Mouse (Mus musculus): ENCODE data around the gene Gm4778. TPM values are rescaled to one million over a fixed set of nuclear protein-coding genes. Genes with fewer than 3 reads are reported as not detected.
A peak's percentile ranks its signal among the peaks of the same experiment; 100 is the strongest.
"Not testable (repeated sequence)": the region's sequence is repeated elsewhere in the genome, so short reads cannot be mapped to it uniquely, and the experiment has no call there.

Gm4778 gene
- polyA plus RNA-seq (2011; ENCODE audit: insufficient read depth, insufficient read length, low replicate concordance, missing spikeins), result not detected in 2 replicates

DNA sequence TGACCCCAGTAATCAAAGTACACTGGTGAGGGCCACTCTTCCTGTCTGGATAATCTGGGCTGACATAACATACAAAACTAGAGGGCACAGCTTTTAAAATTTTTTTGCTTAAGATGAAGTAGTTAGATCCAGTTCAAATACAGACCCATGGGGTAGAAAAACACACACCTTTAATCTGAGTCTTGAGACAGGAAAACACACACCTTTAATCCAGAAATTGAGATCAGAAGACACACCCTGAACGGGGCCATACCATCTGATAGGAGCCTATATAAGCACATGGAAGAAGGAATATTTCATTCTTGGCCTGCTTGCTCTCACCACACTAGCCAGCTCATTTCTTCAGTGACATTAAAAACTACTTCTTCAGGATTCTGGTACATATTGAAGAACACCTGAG, at the start of gene Gm4778:
Gene Gm4778 (plus strand): TSS at position 301 of the 400 bp plus-strand sequence.
- H3K27ac ChIP-seq (ENCODE audit: control insufficient read depth, insufficient read depth, low read depth, low read length, poor library complexity); H3K4me1 ChIP-seq (ENCODE audit: control insufficient read depth, insufficient read depth, low read length); H3K4me3 ChIP-seq (replicated peaks; ENCODE audit: control insufficient read depth, low read depth, low read length): not testable (repeated sequence)
- 63% methylated on average over 1 of the region's 1 CpGs for WGBS

DNA sequence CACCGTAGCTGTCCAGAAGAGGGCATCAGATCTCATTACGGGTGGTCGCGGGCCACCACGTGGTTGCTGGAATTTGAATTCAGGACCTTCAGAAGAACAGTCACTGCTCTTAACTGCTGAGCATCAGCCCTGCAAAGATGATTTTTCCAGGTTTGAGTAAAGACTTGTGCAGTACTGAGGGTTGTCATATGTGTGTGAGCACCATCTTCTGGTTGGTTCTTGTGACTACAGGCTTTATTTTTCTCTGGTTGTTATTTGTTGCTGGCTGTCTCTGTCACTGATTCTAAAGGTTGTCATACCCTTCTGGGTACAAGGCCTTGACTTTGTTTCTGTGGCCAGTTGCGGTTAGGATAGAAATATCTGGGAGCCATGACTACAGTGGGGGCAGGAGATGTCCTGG, 3.2 kb upstream of the Gm4778 start:
- no peaks in the 10 kb centered on the region for H3K4me1 ChIP-seq (ENCODE audit: control insufficient read depth, insufficient read depth, low read length)
- TF ChIP-seq POLR2A (IDR thresholded peaks at IDR 0.05; ENCODE audit: borderline replicate concordance, control insufficient read depth, low read depth, low read length), result no peak
- no peak for TF ChIP-seq CTCF (IDR thresholded peaks at IDR 0.05; ENCODE audit: control insufficient read depth, insufficient read depth, low read length)
- WGBS, result 53% methylated on average over 6 of the region's 6 CpGs
- no peak overlapping the region for H3K4me3 ChIP-seq (replicated peaks; ENCODE audit: control insufficient read depth, low read depth, low read length)
- no peak overlapping the region for H3K27ac ChIP-seq (ENCODE audit: control insufficient read depth, insufficient read depth, low read depth, low read length, poor library complexity)

DNA sequence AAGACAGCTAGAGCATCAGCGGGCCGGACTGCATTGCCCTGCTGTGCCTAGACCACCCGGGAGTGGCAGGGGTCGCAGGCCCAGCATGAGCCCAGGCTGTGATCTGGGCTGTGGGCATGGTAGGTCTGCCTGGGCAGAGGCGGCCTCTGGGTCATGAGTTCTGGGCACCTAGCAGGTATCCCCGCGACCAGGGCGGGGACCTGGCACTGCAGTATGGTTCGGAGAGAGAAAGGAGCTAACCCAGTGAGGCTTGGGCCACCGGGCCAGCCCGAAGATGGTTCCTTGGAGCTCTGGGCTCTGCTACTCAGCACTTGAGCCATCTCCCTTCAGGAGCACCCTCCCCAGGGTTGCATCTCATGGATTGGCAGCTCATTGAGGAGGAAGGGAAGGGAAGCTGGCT, 12.2 kb downstream of the Gm4778 start:
- Histone ChIP-seq H3K4me3 (replicated peaks; ENCODE audit: control insufficient read depth, low read depth, low read length) (no peak overlapping the region), H3K4me1 (ENCODE audit: control insufficient read depth, insufficient read depth, low read length) (no peaks in the 10 kb centered on the region), H3K27ac (ENCODE audit: control insufficient read depth, insufficient read depth, low read depth, low read length, poor library complexity) (no peak overlapping the region)
- 90% methylated on average over 11 of the region's 11 CpGs for WGBS
- TF ChIP-seq POLR2A (IDR thresholded peaks at IDR 0.05; ENCODE audit: borderline replicate concordance, control insufficient read depth, low read depth, low read length) (no peak), CTCF (IDR thresholded peaks at IDR 0.05; ENCODE audit: control insufficient read depth, insufficient read depth, low read length) (no peak)

DNA sequence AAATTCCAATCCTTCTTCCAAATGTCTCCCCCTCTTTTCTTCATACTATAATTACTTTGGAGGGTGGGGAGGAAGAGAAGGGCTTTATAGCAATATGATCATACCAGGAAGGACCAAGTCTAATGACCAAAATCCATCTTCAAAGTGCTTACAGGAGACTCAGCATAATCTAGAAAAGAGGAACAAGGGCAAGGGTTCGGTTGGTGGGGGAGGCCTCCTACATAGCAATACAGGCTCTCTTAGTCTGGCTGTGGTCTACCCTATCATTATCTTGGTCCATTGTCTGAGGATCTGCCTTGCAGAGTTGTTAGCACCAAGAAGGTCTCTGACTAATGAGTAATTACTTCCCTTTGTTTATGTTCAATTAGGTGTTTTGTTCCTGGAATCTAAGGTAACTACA, 41.6 kb downstream of the Gm4778 start:
- 26% methylated on average over 1 of the region's 1 CpGs for WGBS
- Histone ChIP-seq H3K4me3 (replicated peaks; ENCODE audit: control insufficient read depth, low read depth, low read length) (no peak overlapping the region), H3K4me1 (ENCODE audit: control insufficient read depth, insufficient read depth, low read length) (no peaks in the 10 kb centered on the region), H3K27ac (ENCODE audit: control insufficient read depth, insufficient read depth, low read depth, low read length, poor library complexity) (no peak overlapping the region)
- TF ChIP-seq CTCF (IDR thresholded peaks at IDR 0.05; ENCODE audit: control insufficient read depth, insufficient read depth, low read length), result no peak
- TF ChIP-seq POLR2A (IDR thresholded peaks at IDR 0.05; ENCODE audit: borderline replicate concordance, control insufficient read depth, low read depth, low read length), result no peak

DNA sequence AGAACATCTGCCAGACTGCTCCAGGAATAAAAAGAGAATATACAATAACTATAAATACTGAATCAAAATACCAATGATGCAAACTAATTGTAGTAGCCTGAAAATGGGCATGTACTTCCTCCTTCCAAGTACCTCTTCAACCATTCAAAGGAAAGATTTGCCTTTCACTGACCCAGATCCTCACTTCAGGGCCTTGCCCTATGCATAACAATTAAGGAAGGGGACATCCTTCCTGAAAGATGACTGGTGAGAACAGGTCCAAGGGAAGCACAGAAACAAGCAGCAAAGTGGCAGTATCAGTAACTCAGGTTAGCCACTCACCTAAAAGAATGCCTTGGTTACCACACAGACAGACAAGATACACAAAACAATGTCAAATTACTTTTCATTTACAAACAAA, 43.1 kb downstream of the Gm4778 start:
- no peak overlapping the region for H3K4me3 ChIP-seq (replicated peaks; ENCODE audit: control insufficient read depth, low read depth, low read length)
- no peak for TF ChIP-seq POLR2A (IDR thresholded peaks at IDR 0.05; ENCODE audit: borderline replicate concordance, control insufficient read depth, low read depth, low read length)
- TF ChIP-seq CTCF (IDR thresholded peaks at IDR 0.05; ENCODE audit: control insufficient read depth, insufficient read depth, low read length), result no peak
- H3K27ac ChIP-seq (ENCODE audit: control insufficient read depth, insufficient read depth, low read depth, low read length, poor library complexity), result no peak overlapping the region
- H3K4me1 ChIP-seq (ENCODE audit: control insufficient read depth, insufficient read depth, low read length), result no peaks in the 10 kb centered on the region; the same call in 1 of the 2 replicates

DNA sequence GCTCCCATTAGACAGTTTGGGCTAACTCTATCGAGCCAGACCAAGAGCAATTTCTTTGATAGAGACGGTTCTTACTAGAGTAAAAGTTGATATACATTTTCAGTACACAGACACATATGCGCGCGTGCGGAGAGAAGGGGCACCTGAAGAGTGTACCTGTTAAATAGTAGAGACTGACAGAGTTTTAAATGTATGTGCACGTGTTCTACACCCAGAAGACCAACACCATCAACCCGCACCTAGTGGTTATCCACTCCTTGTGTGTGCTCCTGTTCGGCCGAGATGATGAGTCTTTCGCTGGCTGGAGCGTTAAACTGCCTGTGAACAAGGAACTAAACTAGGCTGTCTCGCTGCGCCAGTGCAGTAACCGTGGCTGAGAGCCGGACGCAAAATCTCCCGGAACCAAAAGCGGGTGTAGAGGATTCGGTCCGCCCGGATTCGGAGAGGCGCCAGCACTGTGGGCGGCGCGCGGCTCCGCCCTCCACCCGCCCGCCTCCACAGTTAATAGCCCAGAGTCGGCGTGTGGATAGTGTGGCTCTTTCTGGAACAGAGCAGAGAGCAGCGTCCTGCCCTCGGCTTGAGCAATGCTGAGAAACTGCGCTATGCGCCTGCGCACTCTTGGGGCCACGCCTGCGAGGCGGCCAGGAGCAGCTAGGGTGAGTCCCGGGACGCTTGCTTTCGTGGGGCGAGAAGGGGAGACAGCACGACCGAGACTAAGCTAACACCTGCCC, 46.0 kb downstream of the Gm4778 start, which contains the start of gene Them4:
Gene Them4 (plus strand): TSS at position 457 of the 731 bp plus-strand sequence.
- peak; percentile 63; the same call in 1 of the 2 replicates for TF ChIP-seq POLR2A (IDR thresholded peaks at IDR 0.05; ENCODE audit: borderline replicate concordance, control insufficient read depth, low read depth, low read length)
- peak; percentile 9; the same call in 1 of the 2 replicates for TF ChIP-seq CTCF (IDR thresholded peaks at IDR 0.05; ENCODE audit: control insufficient read depth, insufficient read depth, low read length)
- Histone ChIP-seq H3K4me1 (ENCODE audit: control insufficient read depth, insufficient read depth, low read length) (no peaks in the 10 kb centered on the region; the same call in 1 of the 2 replicates), H3K4me3 (replicated peaks; ENCODE audit: control insufficient read depth, low read depth, low read length) (peak within 1 kb of the TSS; percentile 64), H3K27ac (ENCODE audit: control insufficient read depth, insufficient read depth, low read depth, low read length, poor library complexity) (peak within 1 kb of the TSS; percentile 35)
- 1% methylated on average over 47 of the region's 47 CpGs for WGBS

DNA sequence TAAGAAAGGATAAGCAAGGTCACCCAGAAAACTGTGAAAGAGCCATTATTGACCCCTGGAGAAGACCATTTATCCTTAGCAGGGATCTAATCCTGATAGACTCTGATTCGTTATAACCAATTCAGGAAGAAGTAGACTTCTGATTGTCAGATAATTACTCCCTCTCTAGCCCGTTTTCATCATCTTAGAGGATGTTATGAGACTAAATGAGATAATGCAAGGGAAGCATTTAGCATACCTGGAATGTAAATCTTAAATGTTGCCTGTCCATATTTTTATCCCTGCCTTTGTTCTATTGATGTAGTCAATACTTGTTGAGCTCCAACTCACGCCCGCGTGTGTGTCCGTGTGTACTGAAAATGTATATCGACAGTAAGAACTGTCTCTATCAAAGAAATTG, 46.7 kb downstream of the Gm4778 start:
- Histone ChIP-seq H3K4me1 (ENCODE audit: control insufficient read depth, insufficient read depth, low read length) (no peaks in the 10 kb centered on the region; the same call in 1 of the 2 replicates), H3K4me3 (replicated peaks; ENCODE audit: control insufficient read depth, low read depth, low read length) (peak overlapping the region; percentile 64), H3K27ac (ENCODE audit: control insufficient read depth, insufficient read depth, low read depth, low read length, poor library complexity) (peak overlapping the region; percentile 35)
- no peak for TF ChIP-seq POLR2A (IDR thresholded peaks at IDR 0.05; ENCODE audit: borderline replicate concordance, control insufficient read depth, low read depth, low read length)
- TF ChIP-seq CTCF (IDR thresholded peaks at IDR 0.05; ENCODE audit: control insufficient read depth, insufficient read depth, low read length), result no peak
- WGBS, result 48% methylated on average over 7 of the region's 7 CpGs

DNA sequence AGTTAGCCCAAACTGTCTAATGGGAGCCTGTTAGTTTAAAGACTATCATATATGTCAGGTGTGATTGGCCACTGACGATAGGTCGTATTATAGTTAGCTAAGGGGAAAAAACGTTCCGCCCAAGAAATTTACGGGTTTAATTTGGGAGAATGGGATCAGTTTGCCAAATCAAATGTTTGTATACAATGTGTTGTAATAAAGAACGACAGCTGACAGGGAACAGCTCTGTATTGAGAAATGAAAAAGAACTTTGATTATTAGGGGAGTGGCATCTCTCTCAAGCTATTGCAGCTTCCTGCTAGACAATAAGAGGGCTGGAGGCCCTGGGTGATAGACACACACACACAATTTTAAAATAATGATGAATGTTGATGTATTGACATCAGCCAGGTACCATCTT, 47.1 kb downstream of the Gm4778 start:
- 72% methylated on average over 6 of the region's 6 CpGs for WGBS
- Histone ChIP-seq H3K4me1 (ENCODE audit: control insufficient read depth, insufficient read depth, low read length) (no peaks in the 10 kb centered on the region; the same call in 1 of the 2 replicates), H3K4me3 (replicated peaks; ENCODE audit: control insufficient read depth, low read depth, low read length) (no peak overlapping the region), H3K27ac (ENCODE audit: control insufficient read depth, insufficient read depth, low read depth, low read length, poor library complexity) (no peak overlapping the region)
- TF ChIP-seq CTCF (IDR thresholded peaks at IDR 0.05; ENCODE audit: control insufficient read depth, insufficient read depth, low read length) (no peak), POLR2A (IDR thresholded peaks at IDR 0.05; ENCODE audit: borderline replicate concordance, control insufficient read depth, low read depth, low read length) (no peak)

All from bone marrow, adult 2 months (tissue).